Mouse (Mus musculus) right cerebral cortex, adult 2 months (tissue): ENCODE measurements at regions not wholly inside any gene's neighbourhood (a gene's known extent, or its start where the extent isn't known, plus 50 kb on each side); places are given as distances from the start of the nearest gene placed in this dataset.
"Not testable (repeated sequence)": the region's sequence is repeated elsewhere in the genome, so short reads cannot be mapped to it uniquely, and the experiment has no call there.

Experiments used
- DNase-seq, 2 experiments: peaks; one replicate each; pipeline ENCODE4 v3.0.0; 2021 to 2022; ENCODE audit warnings: low spot score in 2 of 2

GRCm38 (mm10) chr4:79670203-79670891 is 1163.6 kb upstream of the Tyrp1 start:
- DNase-seq = peak; percentile 71 to 73

DNA sequence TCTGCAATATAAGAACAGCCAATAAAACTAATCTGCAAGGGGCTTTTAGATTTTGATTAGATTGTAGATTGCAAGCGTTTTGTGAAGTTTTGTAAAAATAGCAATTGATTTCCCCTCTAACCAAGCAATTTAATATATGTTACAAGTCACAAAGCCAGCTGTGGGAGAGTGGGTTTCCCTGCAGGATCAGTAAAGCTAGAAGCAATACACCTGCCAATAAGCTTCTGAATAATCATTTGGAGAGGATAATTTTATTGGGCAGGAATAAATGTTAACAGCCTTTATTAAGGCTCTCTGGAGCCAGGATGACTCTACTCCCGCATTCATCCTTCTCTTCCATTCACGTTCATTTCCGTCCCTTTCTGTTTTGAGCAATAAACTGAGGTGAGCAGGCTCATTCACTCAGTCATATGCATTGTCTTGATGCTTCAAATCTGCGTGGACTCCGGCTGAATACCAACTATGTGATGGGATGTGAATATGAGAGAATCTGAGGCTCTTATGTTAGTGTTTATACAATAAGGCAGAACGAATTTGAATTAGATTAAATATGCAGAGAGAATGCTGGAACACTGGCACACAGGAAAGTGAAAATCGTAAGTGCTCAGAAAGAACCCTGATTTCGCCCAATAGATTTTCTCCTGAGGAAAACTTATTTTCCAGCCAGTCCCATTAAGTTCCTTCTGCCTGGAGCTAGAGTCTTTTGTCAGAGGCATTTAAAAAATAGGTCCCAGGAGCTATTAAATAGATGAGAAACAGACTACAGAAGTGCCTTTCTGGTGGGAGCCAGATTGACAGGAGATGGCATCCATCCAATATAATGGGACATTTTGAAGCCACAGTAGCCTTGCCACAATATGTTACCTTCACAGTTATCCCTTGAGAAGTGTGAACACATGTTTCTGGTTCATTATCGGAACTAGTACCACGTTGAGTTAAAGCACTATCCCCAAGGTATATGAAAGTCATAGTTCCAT is 1138.8 kb upstream of the Tyrp1 start:
- DNase-seq = no peak

- not testable (repeated sequence) for DNase-seq
These were observed 1113.0 kb upstream of the Tyrp1 start for GRCm38 (mm10) chr4:79720915-79721314.

DNA sequence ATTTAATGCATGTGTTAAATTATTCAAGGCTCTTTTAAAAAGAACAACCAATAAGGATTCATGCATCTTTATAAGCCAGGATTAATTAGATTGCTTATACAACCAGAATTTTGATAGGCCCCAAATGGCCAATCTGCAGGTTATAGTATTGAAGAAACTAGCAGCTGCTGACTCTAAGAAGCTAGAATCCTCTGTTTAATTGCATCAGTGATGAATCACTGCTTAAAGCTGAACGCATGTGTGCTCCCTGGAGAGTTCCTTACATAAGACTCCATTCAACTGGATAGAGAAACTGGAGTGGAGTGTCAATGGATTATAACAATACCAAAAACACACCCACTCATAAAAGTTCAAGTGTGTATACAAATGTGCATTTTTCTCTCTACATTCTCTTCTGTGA is 1109.8 kb upstream of the Tyrp1 start:
- DNase-seq = no peak

DNA sequence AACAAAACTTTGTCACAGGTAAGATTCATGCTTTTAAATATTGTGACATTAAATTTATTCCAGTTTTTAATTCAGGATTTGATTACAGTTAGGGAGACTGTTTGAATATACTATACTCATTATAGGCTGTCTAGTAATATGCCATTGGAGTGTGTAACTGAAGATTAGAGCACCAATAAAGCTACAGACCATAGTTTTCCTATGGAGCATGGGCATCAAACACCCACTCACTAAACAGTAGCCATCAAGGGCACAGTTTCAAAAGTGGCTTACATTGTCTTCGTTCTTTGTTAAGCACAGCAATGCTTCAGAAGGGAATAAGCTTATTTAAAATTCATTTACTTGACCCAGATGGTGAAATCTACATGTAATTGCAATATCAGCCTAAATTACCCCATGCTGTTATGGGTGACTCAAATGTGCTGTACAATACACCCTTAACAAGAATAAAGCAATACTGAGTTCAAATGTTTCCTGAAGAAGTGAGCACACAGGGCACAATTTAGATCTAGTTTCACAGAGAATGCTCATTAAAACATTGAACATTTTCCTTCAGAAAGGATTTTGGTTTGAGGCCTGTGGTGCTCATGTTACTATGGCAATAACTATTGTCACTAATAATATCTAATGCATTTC is 1092.9 kb upstream of the Tyrp1 start:
- DNase-seq = no peak
